Mouse (Mus musculus) MN1 (cell line): ENCODE results near the gene Golt1a.
"Not testable (repeated sequence)": the region's sequence is repeated elsewhere in the genome, so short reads cannot be mapped to it uniquely, and the experiment has no call there.

Experiments
- DNase-seq: peaks from one replicate; pipeline ENCODE4 v3.0.0-alpha.2; 2016; ENCODE audit warnings: low spot score

The Golt1a gene

GRCm38 (mm10) chr1:133306842-133307241 is 2.8 kb upstream of the Golt1a start:
- peak; percentile 73 for DNase-seq

DNA sequence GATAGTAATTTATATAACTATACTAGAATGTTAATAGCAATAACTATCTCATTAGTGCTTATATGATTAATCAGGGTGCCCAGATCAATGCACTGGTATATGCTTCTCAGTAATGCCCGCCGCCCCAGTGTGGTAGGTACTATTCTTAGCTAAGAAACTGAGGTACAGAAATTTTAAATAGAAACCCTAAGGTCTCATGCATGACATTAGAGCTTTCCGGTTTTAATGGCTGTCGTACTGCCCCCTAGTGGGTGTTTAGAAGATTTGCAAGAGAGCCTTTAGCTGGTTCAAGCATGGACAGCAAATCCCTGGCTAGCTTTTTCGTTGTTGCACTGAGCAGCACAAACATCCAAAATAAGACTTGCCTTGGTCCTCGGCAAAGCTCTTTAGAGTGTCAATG is 2.3 kb upstream of the Golt1a start:
- DNase-seq, result peak; percentile 83

DNA sequence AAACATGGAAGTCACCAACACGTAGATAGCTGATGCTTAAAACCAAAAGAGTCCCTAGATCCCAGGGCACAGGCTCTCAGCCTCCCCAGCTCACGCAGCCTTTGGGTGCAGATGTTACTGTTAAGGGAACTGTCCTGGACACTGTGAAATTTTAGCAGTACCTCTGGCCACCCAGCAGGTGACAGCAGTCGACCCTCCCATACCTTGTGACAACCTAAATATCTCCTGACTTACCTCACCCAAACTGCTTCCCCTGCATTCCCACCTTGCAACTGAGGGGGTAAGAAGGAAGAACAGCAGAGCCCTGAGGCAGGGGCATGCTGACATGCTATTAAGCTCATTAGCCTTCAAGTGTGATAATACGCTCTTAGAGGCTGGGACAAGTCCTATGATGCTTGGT is 1.6 kb downstream of the Golt1a start:
- peak; percentile 51 for DNase-seq

GRCm38 (mm10) chr1:133311946-133312345 is 2.3 kb downstream of the Golt1a start:
- peak; percentile 48 for DNase-seq

DNA sequence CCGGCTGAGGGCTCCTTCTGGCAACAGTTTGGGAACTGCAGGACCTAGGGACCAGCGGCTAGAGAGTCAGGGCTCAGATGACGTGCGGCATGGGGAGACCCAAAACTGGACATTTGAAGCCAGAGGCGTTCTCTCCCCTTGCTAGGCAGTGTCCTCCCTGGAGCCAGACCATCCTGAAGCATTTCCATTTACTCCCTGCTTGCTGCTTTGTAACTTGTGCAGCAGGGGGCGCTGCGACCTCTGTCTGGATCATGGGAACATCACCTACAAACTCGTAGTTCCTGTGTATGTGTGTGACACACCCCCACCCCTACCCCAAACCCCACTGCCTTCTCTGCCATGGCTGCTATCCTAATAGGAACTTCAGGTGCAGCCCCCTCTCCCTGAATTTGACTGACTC is 4.8 kb downstream of the Golt1a start:
- DNase-seq, result peak; percentile 59

GRCm38 (mm10) chr1:133315775-133316174 is 6.2 kb downstream of the Golt1a start:
- DNase-seq, result no peak

GRCm38 (mm10) chr1:133316577-133316976 is 7.0 kb downstream of the Golt1a start:
- DNase-seq, result no peak

DNA sequence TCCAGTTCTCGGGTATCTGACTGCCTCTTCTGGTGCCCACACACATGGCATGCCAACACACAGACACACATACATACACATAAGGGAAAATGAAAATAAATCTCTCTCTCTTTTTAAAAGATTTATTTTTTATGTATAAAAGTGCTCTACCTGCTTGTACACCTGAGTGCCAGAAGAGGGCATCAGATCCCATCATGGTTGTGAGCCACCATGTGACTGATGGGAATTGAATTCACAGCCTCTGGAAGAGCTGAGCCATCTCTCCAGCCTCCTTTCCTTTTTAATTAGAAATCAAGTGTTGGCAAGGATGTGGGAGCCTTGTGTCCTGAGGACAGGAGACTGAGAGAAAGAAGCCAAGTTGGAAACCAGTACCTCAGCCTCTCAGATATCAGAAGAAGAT is 7.5 kb downstream of the Golt1a start:
- no peak for DNase-seq

DNA sequence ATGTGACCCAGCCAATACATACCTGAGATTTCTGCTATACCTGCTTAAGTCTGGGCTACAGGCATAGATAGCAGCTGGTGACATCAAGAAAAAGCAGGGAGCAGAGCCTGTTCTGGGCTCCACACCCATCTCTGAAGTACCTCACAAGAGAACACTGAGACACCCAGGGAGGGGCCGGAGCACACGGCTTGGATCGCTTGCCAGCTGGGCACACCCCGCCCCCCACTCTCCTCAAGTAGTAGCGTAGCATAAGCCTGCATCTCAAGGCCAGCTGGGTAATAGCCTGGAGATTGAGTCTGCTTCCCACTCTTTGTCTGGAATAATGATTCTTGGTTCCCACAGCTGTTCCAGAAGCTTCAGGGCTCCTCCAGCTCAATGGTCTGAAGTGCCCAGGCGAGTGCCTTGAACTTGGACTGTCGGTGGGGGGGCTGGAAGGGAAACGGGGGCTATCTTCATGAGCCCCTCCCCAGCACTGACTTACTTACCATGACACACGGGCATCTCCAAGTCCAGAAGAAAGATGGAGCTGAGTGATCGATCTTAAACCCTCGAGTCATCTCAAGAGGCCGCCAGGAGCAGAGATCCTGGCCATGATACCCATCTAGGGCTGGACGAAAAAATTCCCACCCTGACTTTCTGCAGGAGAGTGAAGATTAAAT is 11.8 kb downstream of the Golt1a start, which contains the start of gene Kiss1:
Gene Kiss1 (plus strand): TSS at position 609 of the 659 bp plus-strand sequence.
- no peak for DNase-seq

DNA sequence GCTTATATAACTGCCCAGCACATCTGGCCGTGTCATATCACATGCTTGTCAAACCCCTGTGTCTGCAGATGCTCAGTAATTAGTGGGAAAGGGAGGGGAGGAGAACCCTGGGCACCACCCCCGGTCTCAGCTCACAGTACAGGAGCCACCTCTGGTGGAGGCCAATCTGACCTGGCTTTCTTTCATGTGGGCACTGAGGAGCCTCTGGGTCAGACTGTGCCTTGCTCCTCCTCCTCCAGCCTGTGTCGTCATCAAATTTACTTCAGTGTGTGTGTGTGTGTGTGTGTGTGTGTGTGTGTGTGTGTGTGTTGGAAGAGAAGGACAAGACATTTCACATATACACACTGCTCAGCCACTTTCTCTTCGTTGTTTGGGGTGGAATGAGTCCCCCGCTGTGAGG is 13.7 kb downstream of the Golt1a start:
- peak; percentile 60 for DNase-seq

GRCm38 (mm10) chr1:133325951-133326350 is 16.4 kb downstream of the Golt1a start:
- no peak for DNase-seq

DNA sequence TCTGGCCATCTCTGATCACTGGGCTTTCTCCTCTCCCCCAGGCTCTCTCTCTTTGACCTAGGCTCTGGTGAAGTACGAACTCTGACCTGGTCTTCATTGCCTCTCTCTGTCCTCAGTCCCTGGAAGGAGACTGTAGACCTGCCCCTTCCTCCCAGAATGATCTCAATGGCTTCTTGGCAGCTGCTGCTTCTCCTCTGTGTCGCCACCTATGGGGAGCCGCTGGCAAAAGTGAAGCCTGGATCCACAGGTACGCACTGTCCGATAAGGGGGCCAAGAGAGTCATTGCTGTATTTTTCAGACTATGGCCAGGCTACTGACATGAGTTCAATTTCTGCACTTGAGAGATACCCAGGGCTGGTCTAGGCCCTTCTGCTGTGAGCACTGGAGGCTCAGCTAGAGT is 17.5 kb downstream of the Golt1a start:
- DNase-seq, result no peak

- no peak for DNase-seq
These were observed 18.7 kb downstream of the Golt1a start for GRCm38 (mm10) chr1:133328299-133328795.

DNA sequence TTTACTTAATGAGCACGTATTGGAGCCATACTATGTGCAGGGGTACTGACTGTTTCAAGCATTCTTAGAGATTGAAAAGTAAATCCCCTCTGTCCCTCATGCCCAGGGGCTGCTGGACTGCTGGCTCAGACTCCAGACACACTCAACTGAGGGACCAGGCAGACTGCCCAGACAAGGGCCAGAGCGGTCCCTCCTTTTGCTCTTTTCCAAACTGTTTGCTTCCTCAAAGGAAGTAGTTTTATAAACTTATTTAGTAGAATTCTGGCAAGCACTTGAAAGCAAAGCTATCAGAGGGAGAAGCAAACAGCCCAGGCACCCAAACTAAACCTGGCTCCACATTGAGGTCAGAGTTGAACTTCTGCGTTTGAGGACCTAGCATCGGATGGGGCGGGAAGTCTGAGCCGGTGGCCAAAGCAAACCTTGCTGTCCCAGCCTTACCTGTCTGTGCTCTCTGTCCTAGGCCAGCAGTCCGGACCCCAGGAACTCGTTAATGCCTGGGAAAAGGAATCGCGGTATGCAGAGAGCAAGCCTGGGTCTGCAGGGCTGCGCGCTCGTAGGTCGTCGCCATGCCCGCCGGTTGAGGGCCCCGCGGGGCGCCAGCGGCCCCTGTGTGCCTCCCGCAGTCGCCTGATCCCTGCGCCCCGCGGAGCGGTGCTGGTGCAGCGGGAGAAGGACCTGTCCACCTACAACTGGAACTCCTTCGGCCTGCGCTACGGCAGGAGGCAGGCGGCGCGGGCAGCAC is 19.5 kb downstream of the Golt1a start:
- DNase-seq, result no peak

GRCm38 (mm10) chr1:133329638-133329964 is 20.0 kb downstream of the Golt1a start:
- no peak for DNase-seq

DNA sequence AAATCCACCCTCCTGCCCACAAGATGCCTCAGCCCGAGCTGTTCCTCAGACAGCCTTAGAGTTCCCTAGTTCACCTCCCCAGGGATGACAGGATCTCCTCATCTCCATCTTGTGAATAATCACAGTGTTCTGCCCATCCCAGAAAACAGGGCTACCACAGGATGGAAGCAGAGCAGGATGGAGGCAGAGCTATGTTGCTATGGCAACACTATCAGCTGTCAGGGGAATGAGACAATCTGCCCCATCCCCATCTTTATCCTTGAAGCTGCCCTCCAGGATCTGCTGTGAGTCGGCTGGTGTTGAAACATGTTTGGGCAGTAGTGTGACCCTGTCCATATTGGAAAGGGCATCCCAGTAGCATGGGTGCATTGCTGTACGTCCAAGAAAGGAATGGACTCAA is 21.5 kb downstream of the Golt1a start:
- DNase-seq, result no peak

DNA sequence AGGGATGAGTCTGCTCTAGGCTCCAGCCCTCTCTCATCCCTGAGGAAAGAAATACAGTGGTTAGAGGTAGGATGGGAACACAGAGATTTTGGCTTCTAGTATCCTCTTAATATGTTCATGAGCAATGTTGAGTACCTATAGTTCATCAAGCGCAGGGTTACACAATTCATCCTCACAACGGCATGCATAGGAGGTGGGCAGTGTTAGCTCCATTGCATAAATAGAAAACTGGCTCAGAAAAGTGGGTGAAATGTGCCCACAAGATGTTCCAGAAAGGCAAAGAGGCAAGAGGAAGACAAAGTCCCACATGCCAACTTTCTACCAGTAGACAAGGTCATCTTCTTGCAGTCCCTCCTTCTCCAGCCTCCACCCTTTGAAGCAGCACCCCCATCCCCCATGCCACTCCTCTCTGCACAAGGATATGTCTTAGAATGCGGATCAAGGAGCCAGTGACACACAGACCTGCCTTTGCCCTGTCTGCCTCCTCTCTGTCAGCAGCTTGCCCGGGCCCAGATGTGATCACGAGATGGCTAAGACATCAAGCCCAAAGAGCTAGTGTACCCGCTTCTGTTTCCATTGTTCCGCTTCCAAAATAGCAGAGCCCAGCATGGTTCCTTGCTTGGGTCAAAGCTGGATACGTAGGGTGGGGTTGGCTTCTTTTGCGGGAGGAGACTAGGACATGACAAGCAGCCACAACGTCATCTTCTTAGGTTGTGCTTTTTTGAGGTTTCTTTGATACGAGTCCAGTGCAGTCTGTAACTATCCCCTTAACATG is 23.2 kb downstream of the Golt1a start:
- no peak for DNase-seq

GRCm38 (mm10) chr1:133333937-133334336 is 24.3 kb downstream of the Golt1a start:
- DNase-seq, result no peak

GRCm38 (mm10) chr1:133340403-133340802 is 30.8 kb downstream of the Golt1a start:
- DNase-seq, result not testable (repeated sequence)

GRCm38 (mm10) chr1:133344357-133344756 is 34.8 kb downstream of the Golt1a start:
- no peak for DNase-seq

DNA sequence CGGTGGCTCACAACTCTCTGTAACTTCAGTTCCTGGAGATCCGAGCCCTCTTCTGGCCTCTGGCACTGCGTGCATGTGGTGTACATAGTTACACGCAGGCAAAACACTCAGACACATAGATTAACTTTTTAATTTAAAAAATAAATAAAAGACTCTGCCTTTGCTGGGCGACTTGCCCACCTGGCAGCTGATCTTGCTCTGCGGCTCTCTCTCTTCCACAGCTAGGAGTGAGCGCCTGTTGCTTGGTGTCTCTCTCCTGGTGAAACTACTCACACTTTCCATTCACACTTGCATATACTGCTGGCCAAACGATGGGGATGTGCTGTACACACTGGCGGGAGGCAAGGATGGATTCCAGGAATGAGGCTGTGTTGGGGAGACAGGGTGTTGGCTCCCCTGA is 36.9 kb downstream of the Golt1a start:
- DNase-seq, result no peak

- DNase-seq, result no peak
These were observed 37.6 kb downstream of the Golt1a start for GRCm38 (mm10) chr1:133347226-133347625.
